ENCODE assay signal across 21 mouse cellular contexts in the genomic region with DNA sequence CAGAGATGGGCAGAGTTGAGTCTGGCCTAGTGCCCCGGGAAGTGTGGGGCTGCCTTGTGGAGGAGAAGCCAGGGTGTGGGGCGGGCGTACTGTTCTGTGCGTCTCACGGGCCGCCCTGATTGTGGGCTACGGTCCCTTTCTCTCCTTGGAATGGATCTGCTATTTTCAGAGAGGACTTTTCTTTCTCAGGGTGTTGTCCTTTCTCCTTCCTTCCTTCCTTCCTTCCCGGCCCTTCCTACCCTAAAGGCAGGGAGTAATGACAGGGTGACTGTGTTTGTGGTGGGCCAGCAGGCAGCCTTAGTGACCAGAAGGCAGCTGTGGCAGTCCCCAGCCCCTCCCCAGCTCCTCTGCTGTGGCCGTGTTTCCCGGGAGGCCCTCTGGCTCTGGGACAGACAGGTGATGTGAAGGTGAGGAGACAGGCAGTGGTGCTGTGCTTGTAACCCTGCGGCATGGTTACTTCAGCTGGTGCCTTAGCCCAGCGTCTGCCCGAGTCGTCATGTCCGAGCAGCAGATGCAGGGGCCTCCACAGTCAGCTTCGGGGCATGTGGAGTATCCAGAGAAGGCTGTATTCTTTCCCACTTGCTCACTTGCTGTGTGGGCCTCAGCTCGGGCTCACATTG. TPM values are rescaled to one million over a fixed set of nuclear protein-coding genes. Genes with fewer than 3 reads are reported as not detected.
DNase-seq lines count a peak whose midpoint lies in the region; ATAC-seq and TF ChIP-seq lines count a peak whose summit lies in the region.
"Had no signal": no experiment of that assay in that cellular context is flagged by ENCODE, and none has a peak within 500 bp of the region (broad histone marks: within the 10 kb centered on the region; RNA-seq: fewer than 3 reads in every experiment).

No protein-coding gene starts in this region.

- H3K9me3 ChIP-seq in liver, embryonic 12.5 days (replicated peaks) = no peaks in the 10 kb centered on the region
- H3K9me3 ChIP-seq in liver, embryonic 11.5 days (ENCODE audit: control insufficient read depth, low read length) = no peaks in the 10 kb centered on the region
- no peaks in the 10 kb centered on the region for H3K9me3 ChIP-seq in stomach, embryonic 15.5 days
- H3K9me3 ChIP-seq: embryonic facial prominence, embryonic 13.5 days; hindbrain, embryonic 12.5 days; limb, embryonic 13.5 days; midbrain, embryonic 12.5 days had no signal

- peaks cover 95% of the 10 kb centered on the region for H3K36me3 ChIP-seq in liver, embryonic 12.5 days
- H3K36me3 ChIP-seq in liver, embryonic 11.5 days (ENCODE audit: control insufficient read depth, insufficient read depth, low read length) = peaks cover 44% of the 10 kb centered on the region
- H3K36me3 ChIP-seq in stomach, embryonic 15.5 days = peaks cover 39% of the 10 kb centered on the region

- peak overlapping the region; percentile 97 for H3K27ac ChIP-seq in gastrocnemius, adult 2 months
- 0 out of 2 replicates have a peak overlapping the region, but pooled peaks have one; percentile 1 for H3K27ac ChIP-seq in liver, embryonic 12.5 days
- no peak overlapping the region for H3K27ac ChIP-seq in liver, embryonic 11.5 days (ENCODE audit: low read depth, low read length)
- peak overlapping the region; percentile 48; the same call in 1 of the 2 replicates for H3K27ac ChIP-seq in embryonic fibroblast, embryonic 13.5 days (ENCODE audit: insufficient read depth, low read length)
- peak overlapping the region; percentile 61; the same call in 1 of the 2 replicates for H3K27ac ChIP-seq in stomach, embryonic 15.5 days
- H3K27ac ChIP-seq: hindbrain, embryonic 12.5 days; limb, embryonic 13.5 days; midbrain, embryonic 12.5 days had no signal

- intact Hi-C loops in gastrocnemius, adult 2 months (cut with DNase I) = no loop called here

- WGBS in liver, embryonic 12.5 days (ENCODE audit: insufficient replicate concordance) = 87% methylated on average over 17 of the region's 17 CpGs
- WGBS in liver, embryonic 11.5 days = 89% methylated on average over 17 of the region's 17 CpGs
- WGBS in stomach, embryonic 15.5 days = 89% methylated on average over 17 of the region's 17 CpGs

- no peaks in the 10 kb centered on the region for H3K27me3 ChIP-seq in liver, embryonic 12.5 days (replicated peaks)
- no peaks in the 10 kb centered on the region for H3K27me3 ChIP-seq in liver, embryonic 11.5 days (replicated peaks; ENCODE audit: control insufficient read depth, insufficient read depth, low read length)
- no peaks in the 10 kb centered on the region for H3K27me3 ChIP-seq in stomach, embryonic 15.5 days (replicated peaks)
- H3K27me3 ChIP-seq: embryonic facial prominence, embryonic 13.5 days; hindbrain, embryonic 12.5 days; limb, embryonic 13.5 days; midbrain, embryonic 12.5 days had no signal

- TF ChIP-seq CTCF in gastrocnemius, adult 2 months (IDR thresholded peaks at IDR 0.05) = no peak
- no peak for TF ChIP-seq CTCF in embryonic fibroblast, embryonic 13.5 days (IDR thresholded peaks at IDR 0.05; ENCODE audit: borderline replicate concordance, insufficient read depth, low read length)

- peak overlapping the region; percentile 59 for H3K4me3 ChIP-seq in gastrocnemius, adult 2 months
- H3K4me3 ChIP-seq in liver, embryonic 12.5 days = no peak overlapping the region
- H3K4me3 ChIP-seq in liver, embryonic 11.5 days (ENCODE audit: low read depth, low read length) = no peak overlapping the region
- H3K4me3 ChIP-seq in embryonic fibroblast, embryonic 13.5 days (ENCODE audit: insufficient read depth, low read length) = no peak overlapping the region
- no peak overlapping the region for H3K4me3 ChIP-seq in stomach, embryonic 15.5 days (replicated peaks)
- H3K4me3 ChIP-seq: embryonic facial prominence, embryonic 13.5 days; hindbrain, embryonic 12.5 days; limb, embryonic 13.5 days; midbrain, embryonic 12.5 days had no signal

- DNase-seq in gastrocnemius, adult 2 months = no peak
- DNase-seq in gastrocnemius, adult 8-10 months (ENCODE audit: low spot score in 2 of 2) = no peak
- DNase-seq in liver, embryonic 11.5 days (ENCODE audit: low spot score) = no peak
- DNase-seq in ovary, postnatal 14 days (ENCODE audit: low spot score) = no peak
- DNase-seq in testis, postnatal 14 days (ENCODE audit: low spot score) = no peak
- DNase-seq: adrenal gland, postnatal 25 days; cerebellum, adult 9-11 months; heart, postnatal 10 days; lung, adult 18-20 months; lung, postnatal 14 days; spleen, adult 18-20 months had no signal

- no peak overlapping the region for H3K4me2 ChIP-seq in liver, embryonic 12.5 days
- H3K4me2 ChIP-seq in liver, embryonic 11.5 days = no peak overlapping the region
- H3K4me2 ChIP-seq in stomach, embryonic 15.5 days = no peak overlapping the region
- H3K4me2 ChIP-seq: embryonic facial prominence, embryonic 13.5 days; heart, embryonic 11.5 days; hindbrain, embryonic 12.5 days; limb, embryonic 13.5 days; midbrain, embryonic 12.5 days had no signal

- H3K9ac ChIP-seq in liver, embryonic 12.5 days = no peak overlapping the region
- H3K9ac ChIP-seq in liver, embryonic 11.5 days (ENCODE audit: low read depth, low read length) = no peak overlapping the region
- no peak overlapping the region for H3K9ac ChIP-seq in stomach, embryonic 15.5 days
- H3K9ac ChIP-seq: embryonic facial prominence, embryonic 13.5 days; hindbrain, embryonic 12.5 days; limb, embryonic 13.5 days; midbrain, embryonic 12.5 days had no signal

- peaks cover 56% of the 10 kb centered on the region for H3K4me1 ChIP-seq in liver, embryonic 12.5 days
- peaks cover 33% of the 10 kb centered on the region for H3K4me1 ChIP-seq in liver, embryonic 11.5 days (replicated peaks; ENCODE audit: control insufficient read depth, insufficient read depth, low read length)
- H3K4me1 ChIP-seq in embryonic fibroblast, embryonic 13.5 days (ENCODE audit: control insufficient read depth, insufficient read depth, low read length) = peaks cover 14% of the 10 kb centered on the region
- peaks cover 34% of the 10 kb centered on the region for H3K4me1 ChIP-seq in stomach, embryonic 15.5 days
- H3K4me1 ChIP-seq: hindbrain, embryonic 12.5 days; limb, embryonic 13.5 days; midbrain, embryonic 12.5 days had no signal

- no peak for TF ChIP-seq POLR2A in embryonic fibroblast, embryonic 13.5 days (IDR thresholded peaks at IDR 0.05; ENCODE audit: low read depth, low read length)

- ATAC-seq in liver, embryonic 12.5 days = no peak
- no peak for ATAC-seq in liver, embryonic 11.5 days (replicated peaks; ENCODE audit: low FRiP score)
- ATAC-seq in stomach, embryonic 15.5 days (ENCODE audit: insufficient read depth, low FRiP score, low read depth) = no peak
- ATAC-seq: CD4-positive, CD25-positive, alpha-beta regulatory T cell, adult 4 months; forebrain, embryonic 16.5 days had no signal

RNA-seq across cellular contexts. Expression of a gene that starts 30.6 kb away (rescaled TPM):
- total RNA-seq in gastrocnemius, adult 2 months (2021) = 10 to 100 TPM; 48.4 to 54.4 TPM
- 10 to 100 TPM; 43.7 to 58.1 (median 46.2) TPM for total RNA-seq in gastrocnemius, adult 8-10 months (2022)
- polyA plus RNA-seq in liver, embryonic 12.5 days (2016; fragmentation: Nextera tagmentation; extraction: Ambion mirVana) = 6.3 and 6.6 TPM in 2 replicates
- 10.8 and 11.6 TPM in 2 replicates for polyA plus RNA-seq in liver, embryonic 11.5 days (2014; fragmentation: Nextera tagmentation; extraction: Ambion mirVana)
- 92.4 and 144 TPM in 2 replicates for polyA plus RNA-seq in embryonic fibroblast, embryonic 13.5 days (2011; ENCODE audit: insufficient read length, low read depth, missing spikeins)
- polyA plus RNA-seq in stomach, embryonic 15.5 days (2015; fragmentation: Nextera tagmentation; extraction: Ambion mirVana) = 12.0 and 14.9 TPM in 2 replicates
